Mouse (Mus musculus): Measurements from ENCODE around the gene Trub2. TPM values are rescaled to one million over a fixed set of nuclear protein-coding genes. Genes with fewer than 3 reads are reported as not detected.
A peak's percentile ranks its signal among the peaks of the same experiment; 100 is the strongest.

Trub2 gene
- 0.20 and 0.69 TPM in 2 replicates for polyA plus RNA-seq (2012)

DNA sequence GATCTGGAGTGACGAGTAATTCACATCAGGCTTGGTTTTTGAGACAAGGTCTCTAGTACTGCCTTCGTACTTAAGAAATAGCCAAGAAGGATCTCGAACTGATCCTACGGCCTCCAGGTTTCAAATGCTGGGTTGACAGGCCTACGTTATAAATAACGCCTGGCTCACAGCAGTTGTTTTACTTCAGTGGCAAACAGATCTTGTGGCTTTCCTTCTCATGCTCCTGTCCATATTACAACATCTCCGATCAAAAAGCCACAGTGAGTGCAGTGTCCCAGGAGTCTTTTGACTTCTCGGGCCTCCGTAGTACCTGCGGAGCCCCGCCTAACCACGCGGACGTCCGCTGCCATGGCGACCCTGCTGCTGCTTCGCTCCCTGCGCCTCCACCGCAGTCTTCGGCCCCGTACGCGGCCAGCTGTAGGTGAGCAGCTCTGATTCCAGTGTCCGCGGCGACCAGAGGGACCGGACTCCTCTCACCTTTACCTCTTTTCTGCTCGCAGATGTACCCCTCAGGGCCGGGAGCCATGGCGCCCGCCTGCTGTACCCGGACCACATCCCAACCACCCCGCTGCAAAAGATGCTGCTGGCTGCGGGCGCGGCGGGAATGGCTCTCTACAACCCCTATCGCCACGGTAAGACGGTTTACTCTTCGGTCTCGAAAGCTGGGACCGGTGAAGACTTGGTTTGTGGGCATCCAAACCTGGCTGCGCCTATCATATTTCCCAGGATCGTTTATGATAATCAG is at the start of gene Trub2:
Trub2 (minus strand) TSS at position 566 of the 745 bp plus-strand sequence.
- Histone ChIP-seq H3K36me3 (ENCODE audit: control insufficient read depth) (peaks cover 55% of the 10 kb centered on the region), H3K4me1 (ENCODE audit: control insufficient read depth) (peaks cover 25% of the 10 kb centered on the region), H3K4me3 (replicated peaks) (peak within 1 kb of the TSS; percentile 81), H3K9me3 (ENCODE audit: control insufficient read depth, low read length) (no peaks in the 10 kb centered on the region), H3K27me3 (ENCODE audit: control insufficient read depth) (no peaks in the 10 kb centered on the region)
- TF ChIP-seq GATA1 (IDR thresholded peaks at IDR 0.05; ENCODE audit: low read length) (no peak), TAL1 (IDR thresholded peaks at IDR 0.05; ENCODE audit: low read length) (no peak)

DNA sequence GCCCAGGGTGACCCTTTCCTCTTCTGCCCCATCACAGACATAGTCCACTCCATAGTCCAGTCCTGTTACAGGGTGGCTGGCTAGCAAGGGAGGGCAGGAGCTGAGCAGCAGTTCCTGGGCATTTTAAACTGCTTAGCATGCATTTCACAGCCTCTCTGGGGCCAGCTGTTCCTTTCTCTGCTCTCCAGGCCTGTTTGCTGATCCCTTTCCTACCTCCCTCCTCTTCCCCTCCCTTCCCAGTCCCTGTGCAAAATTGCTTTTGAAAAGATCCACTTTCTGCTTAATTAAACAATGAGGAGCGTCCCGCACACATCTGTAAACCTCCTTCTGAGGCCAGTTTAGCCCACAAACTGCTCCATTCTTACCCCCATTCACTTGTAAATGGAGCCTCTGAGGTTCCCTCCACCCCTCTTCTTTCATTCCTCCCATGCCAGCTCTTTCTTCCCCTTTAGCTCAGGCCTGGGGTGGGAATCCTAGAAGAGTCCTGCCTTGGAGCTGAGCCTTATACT is 47.1 kb upstream of the Trub2 start:
- H3K27me3 ChIP-seq (ENCODE audit: control insufficient read depth): no peaks in the 10 kb centered on the region
- peaks cover 71% of the 10 kb centered on the region for H3K36me3 ChIP-seq (ENCODE audit: control insufficient read depth)
- TF ChIP-seq GATA1 (IDR thresholded peaks at IDR 0.05; ENCODE audit: low read length) (no peak), TAL1 (IDR thresholded peaks at IDR 0.05; ENCODE audit: low read length) (no peak)
- no peaks in the 10 kb centered on the region for H3K9me3 ChIP-seq (ENCODE audit: control insufficient read depth, low read length)
- H3K4me3 ChIP-seq (replicated peaks): no peak overlapping the region
- no peaks in the 10 kb centered on the region; the same call in 1 of the 2 replicates for H3K4me1 ChIP-seq (ENCODE audit: control insufficient read depth)

DNA sequence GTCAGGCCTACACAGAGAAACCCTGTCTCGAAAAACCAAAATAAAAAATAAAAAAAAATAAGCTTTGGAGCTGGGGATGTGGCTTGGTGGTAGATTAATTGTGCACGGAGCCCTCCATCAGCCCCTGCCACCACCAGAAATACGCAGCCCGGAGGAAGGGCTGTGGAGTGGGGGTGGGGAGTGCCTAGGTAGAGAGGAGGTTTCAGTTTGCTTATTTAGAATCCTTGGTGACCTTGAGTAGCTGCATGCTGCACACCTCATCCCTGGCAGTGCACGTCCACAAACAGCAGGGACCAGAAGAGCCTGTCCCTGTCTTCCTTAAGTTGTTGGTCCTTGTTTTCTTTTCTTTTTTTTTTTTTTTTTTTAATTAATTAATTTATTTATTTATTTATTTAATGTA is 45.5 kb upstream of the Trub2 start:
- Histone ChIP-seq H3K9me3 (ENCODE audit: control insufficient read depth, low read length) (no peaks in the 10 kb centered on the region), H3K27me3 (ENCODE audit: control insufficient read depth) (no peaks in the 10 kb centered on the region), H3K36me3 (ENCODE audit: control insufficient read depth) (peaks cover 60% of the 10 kb centered on the region), H3K4me1 (ENCODE audit: control insufficient read depth) (peaks cover 4% of the 10 kb centered on the region), H3K4me3 (replicated peaks) (no peak overlapping the region)
- TF ChIP-seq GATA1 (IDR thresholded peaks at IDR 0.05; ENCODE audit: low read length): no peak
- TF ChIP-seq TAL1 (IDR thresholded peaks at IDR 0.05; ENCODE audit: low read length): no peak

DNA sequence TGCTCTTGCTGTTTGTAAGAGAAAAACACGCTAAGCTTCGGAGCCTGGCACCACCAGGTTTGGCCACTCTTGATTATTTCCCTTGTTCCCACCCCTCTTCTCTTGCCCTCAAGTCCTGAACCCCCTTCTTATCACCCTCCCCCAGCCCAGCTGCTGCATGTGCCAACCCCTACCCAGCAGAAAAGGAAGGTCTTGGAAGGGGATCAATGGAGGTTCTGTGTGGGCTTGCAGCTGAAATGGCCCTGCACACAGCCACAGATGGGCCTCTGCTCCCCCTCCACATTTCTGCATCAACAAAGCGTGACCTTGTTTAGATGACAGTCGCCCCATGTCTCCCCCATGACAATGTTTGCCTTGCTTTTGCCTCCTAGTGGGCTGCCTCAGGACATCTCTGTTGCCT is 42.8 kb upstream of the Trub2 start:
- Histone ChIP-seq H3K9me3 (ENCODE audit: control insufficient read depth, low read length) (no peaks in the 10 kb centered on the region), H3K27me3 (ENCODE audit: control insufficient read depth) (no peaks in the 10 kb centered on the region), H3K4me3 (replicated peaks) (no peak overlapping the region), H3K36me3 (ENCODE audit: control insufficient read depth) (peaks cover 45% of the 10 kb centered on the region), H3K4me1 (ENCODE audit: control insufficient read depth) (peaks cover 24% of the 10 kb centered on the region)
- TF ChIP-seq GATA1 (IDR thresholded peaks at IDR 0.05; ENCODE audit: low read length) (no peak), TAL1 (IDR thresholded peaks at IDR 0.05; ENCODE audit: low read length) (no peak)

DNA sequence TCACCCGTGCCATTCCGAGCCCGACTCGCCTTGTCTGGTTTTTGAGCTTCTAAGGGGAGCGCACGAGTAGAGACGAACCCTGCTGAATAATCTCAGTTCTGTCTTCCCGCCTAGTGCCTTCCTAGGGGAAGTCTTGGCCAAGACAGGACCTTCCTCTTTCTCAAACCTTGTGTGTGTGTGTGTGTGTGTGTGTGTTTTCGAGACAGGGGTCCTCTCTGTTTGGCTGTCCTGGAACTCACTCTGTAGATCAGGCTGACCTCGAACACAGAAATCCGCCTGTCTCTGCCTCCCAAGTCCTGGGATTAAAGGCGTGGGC is 39.4 kb upstream of the Trub2 start:
- peaks cover 19% of the 10 kb centered on the region for H3K36me3 ChIP-seq (ENCODE audit: control insufficient read depth)
- H3K4me1 ChIP-seq (ENCODE audit: control insufficient read depth): peaks cover 29% of the 10 kb centered on the region
- H3K27me3 ChIP-seq (ENCODE audit: control insufficient read depth): no peaks in the 10 kb centered on the region
- TF ChIP-seq GATA1 (IDR thresholded peaks at IDR 0.05; ENCODE audit: low read length) (no peak), TAL1 (IDR thresholded peaks at IDR 0.05; ENCODE audit: low read length) (no peak)
- H3K9me3 ChIP-seq (ENCODE audit: control insufficient read depth, low read length): no peaks in the 10 kb centered on the region
- peak overlapping the region; percentile 79 for H3K4me3 ChIP-seq (replicated peaks)

DNA sequence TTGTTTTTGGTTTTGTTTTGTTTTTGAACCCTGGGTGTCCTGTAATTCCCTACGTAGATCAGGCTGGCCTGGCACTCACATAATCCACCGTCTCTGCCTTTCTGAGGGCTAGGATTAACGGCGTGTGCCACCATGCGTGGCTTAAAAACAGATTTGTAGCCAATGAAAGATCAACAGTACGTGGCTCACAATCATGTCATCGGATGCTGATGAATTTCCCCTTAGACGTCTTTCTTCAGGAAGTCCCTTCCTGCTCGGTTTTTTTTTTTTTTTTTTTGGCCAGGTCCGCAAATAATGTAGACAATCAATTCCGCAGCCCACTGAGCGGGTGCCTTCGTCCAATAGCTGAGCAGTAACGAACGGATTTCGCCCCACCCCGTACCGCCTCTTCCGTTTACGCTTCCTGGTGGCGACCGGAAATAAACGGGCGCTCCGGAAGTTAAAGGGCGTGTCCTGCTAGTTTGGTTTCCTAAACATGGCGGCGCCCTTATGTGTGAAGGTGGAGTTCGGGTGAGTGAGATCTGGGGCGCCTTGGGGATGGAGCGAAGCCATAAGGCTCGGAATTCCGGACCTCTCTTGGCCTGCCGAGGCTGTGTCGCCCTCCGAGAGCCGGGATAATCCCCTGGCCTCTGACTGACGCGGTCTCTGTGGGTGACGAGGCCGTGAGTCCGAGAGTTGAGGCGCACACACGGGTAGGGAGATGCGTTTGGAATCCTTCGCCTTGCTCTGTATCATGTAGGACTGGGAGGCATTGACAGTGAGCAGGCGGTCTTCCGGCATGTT is 38.8 kb upstream of the Trub2 start:
- H3K4me3 ChIP-seq (replicated peaks): peak overlapping the region; percentile 79
- H3K4me1 ChIP-seq (ENCODE audit: control insufficient read depth): peaks cover 29% of the 10 kb centered on the region
- no peaks in the 10 kb centered on the region for H3K9me3 ChIP-seq (ENCODE audit: control insufficient read depth, low read length)
- peaks cover 16% of the 10 kb centered on the region for H3K36me3 ChIP-seq (ENCODE audit: control insufficient read depth)
- H3K27me3 ChIP-seq (ENCODE audit: control insufficient read depth): no peaks in the 10 kb centered on the region
- TF ChIP-seq GATA1 (IDR thresholded peaks at IDR 0.05; ENCODE audit: low read length): no peak
- TF ChIP-seq TAL1 (IDR thresholded peaks at IDR 0.05; ENCODE audit: low read length): no peak

DNA sequence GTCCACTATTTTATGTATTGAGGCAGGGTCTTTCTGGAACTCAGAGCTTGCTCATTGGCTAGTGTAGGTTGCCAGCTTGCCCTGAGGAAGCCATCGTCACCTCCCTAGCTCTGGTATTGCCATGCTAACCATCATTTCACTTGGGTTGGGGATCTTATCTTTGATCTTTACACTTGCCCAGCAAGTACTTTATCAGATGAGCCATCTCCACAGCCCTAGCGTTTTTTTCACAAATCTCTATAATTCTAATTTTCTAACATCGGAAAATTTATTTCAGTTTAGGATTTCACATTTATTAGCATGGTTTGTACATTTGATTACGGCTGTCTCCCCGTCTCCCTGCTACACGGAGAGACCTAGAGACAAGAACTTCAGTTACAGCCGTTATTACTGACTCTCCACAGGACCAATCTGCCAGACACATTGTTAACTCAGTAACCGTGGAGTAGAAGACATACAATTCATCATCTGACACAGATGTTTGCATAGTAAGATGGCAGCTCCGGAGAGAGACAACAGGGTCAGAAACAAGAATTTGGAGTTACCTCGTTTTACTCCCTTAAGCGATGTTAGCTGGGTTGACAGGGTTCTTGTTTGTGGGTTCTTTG is 38.1 kb upstream of the Trub2 start:
- H3K36me3 ChIP-seq (ENCODE audit: control insufficient read depth): peaks cover 10% of the 10 kb centered on the region
- no peaks in the 10 kb centered on the region for H3K27me3 ChIP-seq (ENCODE audit: control insufficient read depth)
- H3K4me1 ChIP-seq (ENCODE audit: control insufficient read depth): peaks cover 29% of the 10 kb centered on the region
- H3K9me3 ChIP-seq (ENCODE audit: control insufficient read depth, low read length): no peaks in the 10 kb centered on the region
- TF ChIP-seq TAL1 (IDR thresholded peaks at IDR 0.05; ENCODE audit: low read length): no peak
- peak; percentile 52; the same call in 1 of the 2 replicates for TF ChIP-seq GATA1 (IDR thresholded peaks at IDR 0.05; ENCODE audit: low read length)
- peak overlapping the region; percentile 79 for H3K4me3 ChIP-seq (replicated peaks)

DNA sequence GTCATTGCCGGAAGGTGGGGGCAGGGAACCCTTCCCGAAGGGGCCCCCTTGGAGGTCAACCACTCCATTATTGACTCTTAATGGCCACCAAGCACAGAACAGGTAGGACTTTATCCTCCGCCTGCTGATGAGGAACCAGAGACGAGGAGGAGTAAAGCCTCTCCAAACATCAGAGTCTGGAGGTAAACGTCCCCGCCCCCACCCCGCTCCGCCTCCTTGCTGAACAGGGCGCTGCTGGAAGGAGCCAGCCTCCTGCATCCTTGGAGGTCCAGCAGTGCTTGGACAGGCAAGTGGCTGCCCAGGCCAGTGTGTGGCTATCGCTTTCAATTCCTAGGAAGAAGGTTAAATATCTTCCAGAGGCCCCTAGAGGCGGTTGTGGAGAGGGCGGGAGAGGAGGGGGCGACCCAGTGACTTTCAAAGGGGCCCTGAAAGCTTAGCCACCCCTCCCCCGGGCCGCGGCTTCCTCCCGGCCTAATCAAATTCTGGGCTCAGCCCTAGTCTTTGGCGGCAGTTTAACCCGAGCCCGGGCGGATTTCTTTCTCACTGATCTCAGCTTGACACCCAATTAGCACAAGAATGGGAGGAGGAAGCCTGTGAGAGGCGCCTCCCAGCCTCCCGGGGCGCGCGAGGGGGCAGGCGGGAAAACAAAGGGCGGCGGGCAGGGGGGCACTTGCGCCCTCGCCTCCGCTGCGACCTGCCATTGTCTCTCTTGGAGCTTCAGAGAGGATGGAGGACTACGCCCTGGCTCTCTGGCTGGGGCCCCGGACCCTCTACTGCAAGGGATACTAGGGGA is 31.9 kb upstream of the Trub2 start, which contains the start of gene Urm1:
Urm1 (plus strand) TSS at position 51 of the 793 bp plus-strand sequence.
- H3K27me3 ChIP-seq (ENCODE audit: control insufficient read depth): no peaks in the 10 kb centered on the region
- TF ChIP-seq TAL1 (IDR thresholded peaks at IDR 0.05; ENCODE audit: low read length) (no peak), GATA1 (IDR thresholded peaks at IDR 0.05; ENCODE audit: low read length) (no peak)
- H3K4me3 ChIP-seq (replicated peaks): peak within 1 kb of the TSS; percentile 61

More for the DNA sequence above, 31.9 kb upstream of the Trub2 start, which contains the start of gene Urm1:
- no peaks in the 10 kb centered on the region; the same call in 1 of the 2 replicates for H3K36me3 ChIP-seq (ENCODE audit: control insufficient read depth)
- H3K4me1 ChIP-seq (ENCODE audit: control insufficient read depth): peaks cover 23% of the 10 kb centered on the region
- no peaks in the 10 kb centered on the region for H3K9me3 ChIP-seq (ENCODE audit: control insufficient read depth, low read length)
